Mouse (Mus musculus) CH12.LX (cell line): ENCODE measurements around the gene Pfn1. TPM values are rescaled to one million over a fixed set of nuclear protein-coding genes. Genes with fewer than 3 reads are reported as not detected.
A peak's percentile ranks its signal among the peaks of the same experiment; 100 is the strongest.

Experiments
- DNase-seq: peaks from one replicate; pipeline ENCODE4 v3.0.0-alpha.2; 2013; ENCODE audit errors: extremely low read depth
- H3K27ac ChIP-seq: 2 replicates; pipeline ENCODE4 v1.5.1; 2012; ENCODE audit warnings: low read depth, mild to moderate bottlenecking, control low read depth, moderate library complexity; ENCODE audit not compliant: insufficient read depth
- H3K27me3 ChIP-seq: replicated peaks from 2 replicates; pipeline ENCODE3; 2012; ENCODE audit warnings: inconsistent platforms
- H3K36me3 ChIP-seq, 2 experiments: replicated peaks in 1 of 2; 2 replicates each; pipeline versions ENCODE3 to v1.6.1; 2012; ENCODE audit warnings: inconsistent platforms in 1 of 2, low read length in 1 of 2, mild to moderate bottlenecking in 1 of 2, mixed read lengths in 1 of 2, moderate library complexity in 1 of 2; ENCODE audit not compliant: control insufficient read depth in 1 of 2, insufficient read depth in 1 of 2
- H3K4me1 ChIP-seq, 2 experiments: 2 replicates each; pipeline ENCODE4 v1.6.1; 2012; ENCODE audit warnings: inconsistent platforms in 1 of 2, moderate library complexity in 1 of 2; ENCODE audit not compliant: insufficient read depth in 2 of 2, control insufficient read depth in 1 of 2
- H3K4me2 ChIP-seq: 2 replicates; pipeline ENCODE4 v1.6.1; 2012; ENCODE audit warnings: low read depth, mild to moderate bottlenecking, control low read depth; ENCODE audit not compliant: poor library complexity, insufficient read depth, severe bottlenecking
- H3K4me3 ChIP-seq, 3 experiments: fragments of 150-350 bp in 1 of 3; sonication (generic) in 1 of 3; replicated peaks in 1 of 3; 2 replicates each; pipeline versions ENCODE3 to v1.5.1; 2011 to 2012; ENCODE audit warnings: low read depth in 2 of 3, low read length in 2 of 3, mild to moderate bottlenecking in 2 of 3, moderate library complexity in 2 of 3, control low read depth in 1 of 3, improper control_type of control experiment in 1 of 3, inconsistent platforms in 1 of 3, mixed read lengths in 1 of 3; ENCODE audit not compliant: poor library complexity in 1 of 3
- H3K79me2 ChIP-seq: replicated peaks from 2 replicates; pipeline ENCODE4 v1.6.1; 2012; ENCODE audit warnings: mild to moderate bottlenecking, moderate library complexity; ENCODE audit not compliant: control insufficient read depth, poor library complexity, insufficient read depth, severe bottlenecking; ENCODE audit errors: extremely low read depth
- H3K9ac ChIP-seq: 2 replicates; pipeline ENCODE4 v1.6.1; 2012; ENCODE audit warnings: low read depth, mild to moderate bottlenecking, control low read depth, moderate library complexity; ENCODE audit not compliant: insufficient read depth
- H3K9me3 ChIP-seq: replicated peaks from 2 replicates; pipeline ENCODE3; 2012; ENCODE audit warnings: low read length, inconsistent platforms, mixed read lengths
- BHLHE40 ChIP-seq: IDR thresholded peaks from 2 replicates; pipeline ENCODE4 v1.6.1; 2011; ENCODE audit warnings: mild to moderate bottlenecking, low read depth, low read length, improper control_type of control experiment
- CHD1 ChIP-seq: IDR thresholded peaks from 2 replicates; pipeline ENCODE4 v1.6.1; 2012; ENCODE audit warnings: low read depth, low read length, improper control_type of control experiment, inconsistent platforms
- CHD2 ChIP-seq: IDR thresholded peaks from 2 replicates; pipeline ENCODE4 v1.6.1; 2011; ENCODE audit warnings: low read length, improper control_type of control experiment
- CTCF ChIP-seq, 2 experiments: IDR thresholded peaks in 1 of 2; conservative IDR thresholded peaks in 1 of 2; 2 replicates each; pipeline ENCODE4 v1.5.1; 2011 to 2012; ENCODE audit warnings: low read depth in 2 of 2, low read length in 2 of 2, improper control_type of control experiment in 1 of 2, inconsistent platforms in 1 of 2, mild to moderate bottlenecking in 1 of 2, moderate library complexity in 1 of 2
- E2F4 ChIP-seq: IDR thresholded peaks from 2 replicates; pipeline ENCODE4 v1.6.1; 2011; ENCODE audit warnings: low read depth, low read length, improper control_type of control experiment; ENCODE audit not compliant: insufficient replicate concordance
- ELF1 ChIP-seq: IDR thresholded peaks from 2 replicates; pipeline ENCODE4 v1.6.1; 2014; ENCODE audit warnings: low read depth, mild to moderate bottlenecking, inconsistent platforms, low read length, improper control_type of control experiment
- EP300 ChIP-seq: IDR thresholded peaks from 2 replicates; pipeline ENCODE4 v1.6.1; 2011; ENCODE audit warnings: low read length, improper control_type of control experiment
- ETS1 ChIP-seq: conservative IDR thresholded peaks from 2 replicates; pipeline ENCODE4 v1.6.1; 2012; ENCODE audit warnings: low read depth, mild to moderate bottlenecking, inconsistent platforms, low read length, improper control_type of control experiment, moderate library complexity
- GABPA ChIP-seq: IDR thresholded peaks from 2 replicates; pipeline ENCODE4 v1.6.1; 2012; ENCODE audit warnings: low read depth, low read length, improper control_type of control experiment, inconsistent platforms; ENCODE audit not compliant: insufficient replicate concordance
- HCFC1 ChIP-seq: IDR thresholded peaks from 2 replicates; pipeline ENCODE4 v1.6.1; 2012; ENCODE audit warnings: low read depth, mild to moderate bottlenecking, inconsistent platforms, low read length, improper control_type of control experiment
- IRF4 ChIP-seq: IDR thresholded peaks from 2 replicates; pipeline ENCODE4 v1.6.1; 2014; ENCODE audit warnings: low read depth, mild to moderate bottlenecking, inconsistent platforms, low read length, improper control_type of control experiment
- JUN ChIP-seq: IDR thresholded peaks from 2 replicates; pipeline ENCODE4 v1.6.1; 2011; ENCODE audit warnings: low read depth, mild to moderate bottlenecking, low read length, improper control_type of control experiment, moderate library complexity; ENCODE audit not compliant: insufficient read depth
- JUND ChIP-seq: conservative IDR thresholded peaks from 2 replicates; pipeline ENCODE4 v1.6.1; 2011; ENCODE audit warnings: low read depth, low read length, improper control_type of control experiment
- KAT2A ChIP-seq: IDR thresholded peaks from 2 replicates; pipeline ENCODE4 v1.6.1; 2012; ENCODE audit warnings: low read length, improper control_type of control experiment, inconsistent platforms; ENCODE audit not compliant: insufficient replicate concordance
- MAFK ChIP-seq: IDR thresholded peaks from 2 replicates; pipeline ENCODE4 v1.6.1; 2011; ENCODE audit warnings: low read length, improper control_type of control experiment; ENCODE audit not compliant: insufficient replicate concordance
- MAX ChIP-seq: IDR thresholded peaks from 2 replicates; pipeline ENCODE4 v1.6.1; 2011; ENCODE audit warnings: low read length, improper control_type of control experiment
- MAZ ChIP-seq: IDR thresholded peaks from 2 replicates; pipeline ENCODE4 v1.6.1; 2012; ENCODE audit warnings: low read depth, mild to moderate bottlenecking, inconsistent platforms, low read length, improper control_type of control experiment, moderate library complexity
- MEF2A ChIP-seq: IDR thresholded peaks from 2 replicates; pipeline ENCODE4 v1.6.1; 2014; ENCODE audit warnings: low read depth, mild to moderate bottlenecking, inconsistent platforms, low read length, improper control_type of control experiment, borderline replicate concordance
- MXI1 ChIP-seq: IDR thresholded peaks from 2 replicates; pipeline ENCODE4 v1.6.1; 2011; ENCODE audit warnings: mild to moderate bottlenecking, low read depth, low read length, improper control_type of control experiment
- MYC ChIP-seq: IDR thresholded peaks from 2 replicates; pipeline ENCODE4 v1.6.1; 2011; ENCODE audit warnings: low read depth, mild to moderate bottlenecking, improper control_type of control experiment, low read length
- NELFE ChIP-seq: IDR thresholded peaks from 2 replicates; pipeline ENCODE4 v1.6.1; 2011; ENCODE audit warnings: low read depth, low read length, improper control_type of control experiment
- NRF1 ChIP-seq: IDR thresholded peaks from 2 replicates; pipeline ENCODE4 v1.6.1; 2014; ENCODE audit warnings: low read depth, mild to moderate bottlenecking, inconsistent platforms, low read length, improper control_type of control experiment, moderate library complexity
- PAX5 ChIP-seq: IDR thresholded peaks from 2 replicates; pipeline ENCODE4 v1.6.1; 2012; ENCODE audit warnings: low read length, inconsistent platforms, mixed read lengths
- POLR2A ChIP-seq: IDR thresholded peaks from 2 replicates; pipeline ENCODE4 v1.6.1; 2011; ENCODE audit warnings: low read depth, mild to moderate bottlenecking, improper control_type of control experiment, low read length
- POLR2AphosphoS2 ChIP-seq: IDR thresholded peaks from 2 replicates; pipeline ENCODE4 v1.6.1; 2011; ENCODE audit warnings: low read depth, low read length, improper control_type of control experiment
- RAD21 ChIP-seq: IDR thresholded peaks from 2 replicates; pipeline ENCODE4 v1.6.1; 2011; ENCODE audit warnings: low read depth, mild to moderate bottlenecking, low read length, improper control_type of control experiment, moderate library complexity
- RCOR1 ChIP-seq: conservative IDR thresholded peaks from 2 replicates; pipeline ENCODE4 v1.6.1; 2012; ENCODE audit warnings: low read depth, mild to moderate bottlenecking, inconsistent platforms, low read length, improper control_type of control experiment
- SIN3A ChIP-seq: IDR thresholded peaks from 2 replicates; pipeline ENCODE4 v1.6.1; 2012; ENCODE audit warnings: low read length, improper control_type of control experiment, inconsistent platforms
- SMC3 ChIP-seq: IDR thresholded peaks from 2 replicates; pipeline ENCODE4 v1.6.1; 2011; ENCODE audit warnings: low read depth, low read length, improper control_type of control experiment
- TBP ChIP-seq: conservative IDR thresholded peaks from 2 replicates; pipeline ENCODE4 v1.6.1; 2011; ENCODE audit warnings: low read depth, low read length, improper control_type of control experiment
- TCF12 ChIP-seq: IDR thresholded peaks from 2 replicates; pipeline ENCODE4 v1.6.1; 2014; ENCODE audit warnings: low read depth, mild to moderate bottlenecking, inconsistent platforms, low read length, improper control_type of control experiment
- UBTF ChIP-seq: IDR thresholded peaks from 2 replicates; pipeline ENCODE4 v1.6.1; 2012; ENCODE audit warnings: low read depth, mild to moderate bottlenecking, inconsistent platforms, low read length, improper control_type of control experiment, moderate library complexity
- USF1 ChIP-seq: IDR thresholded peaks from 2 replicates; pipeline ENCODE4 v1.6.1; 2014; ENCODE audit warnings: low read depth, mild to moderate bottlenecking, inconsistent platforms, low read length, improper control_type of control experiment
- USF2 ChIP-seq: conservative IDR thresholded peaks from 2 replicates; pipeline ENCODE4 v1.6.1; 2011; ENCODE audit warnings: low read depth, low read length, improper control_type of control experiment
- ZKSCAN1 ChIP-seq: IDR thresholded peaks from 2 replicates; pipeline ENCODE4 v1.6.1; 2012; ENCODE audit warnings: low read depth, inconsistent platforms, low read length, improper control_type of control experiment, borderline replicate concordance
- ZMIZ1 ChIP-seq: IDR thresholded peaks from 2 replicates; pipeline ENCODE4 v1.6.1; 2012; ENCODE audit warnings: low read depth, mild to moderate bottlenecking, inconsistent platforms, low read length, improper control_type of control experiment
- ZNF384 ChIP-seq: IDR thresholded peaks from 2 replicates; pipeline ENCODE4 v1.6.1; 2012; ENCODE audit warnings: low read depth, low read length, improper control_type of control experiment, inconsistent platforms
- dilution Hi-C: fragments of 300-500 bp; cut with MboI; formaldehyde crosslinking; loops from 2 replicates; pipeline ENCODE4 v1.14.3; 2020; ENCODE audit warnings: low sequenced_read_pairs; ENCODE audit not compliant: extremely low pct_unique_long_range_greater_than_20kb, extremely low pct_ligation_motif_present
- in situ Hi-C: fragments of 300-500 bp; cut with MboI; formaldehyde crosslinking; loops from 3 replicates; pipeline ENCODE4 v1.14.3; 2019; ENCODE audit warnings: low sequenced_read_pairs, low pct_ligation_motif_present, low pct_unique_long_range_greater_than_20kb, mixed read lengths
- polyA plus RNA-seq: library from polyadenylated mRNA; unstranded; fragments of >175 nt; gene quantifications from 2 replicates; pipeline ENCODE4 v1.2.1, GENCODE M21; 2012; ENCODE audit warnings: low read depth; ENCODE audit not compliant: insufficient read length
- total RNA-seq, 2 experiments: library from RNA; depleted of rRNA; stranded (reverse); fragments of 300-350 nt in 1 of 2; fragments of >200 nt in 1 of 2; gene quantifications; 2 replicates each; pipeline ENCODE4 v1.2.3; 2012 to 2014

Pfn1 gene
- total and polyA plus RNA-seq, 3 experiments, result 844 to 2,624 (median 1,045) TPM

- Histone ChIP-seq H3K27ac (peak overlapping the region; percentile 76), H3K9me3 (no peaks in the 10 kb centered on the region), H3K79me2 (peaks cover 22% of the 10 kb centered on the region), H3K4me2 (peak overlapping the region; percentile 41), H3K4me1 (peaks cover 10 to 37% of the 10 kb centered on the region in 2 experiments), H3K36me3 (peaks cover 37 to 66% of the 10 kb centered on the region in 2 experiments), H3K4me3 (peak overlapping the region; percentile 69 to 92 (median 73)), H3K9ac (peak overlapping the region; percentile 77), H3K27me3 (no peaks in the 10 kb centered on the region)
- in situ Hi-C loops, result loop anchor here (5.0 kb wide), 1 partner anchor 38 kb away; no protein-coding TSS in a partner anchor
- dilution Hi-C loops, result no loop called here
- peak; percentile 97 for DNase-seq
- TF ChIP-seq PAX5 (no peak), ELF1 (no peak; the same call in 1 of the 2 replicates), JUND (no peak; the same call in 1 of the 2 replicates), MXI1 (peak; percentile 6; the same call in 1 of the 2 replicates), RCOR1 (peak; percentile 77; the same call in 1 of the 2 replicates), TBP (0 out of 2 replicates have a peak, but pooled peaks have one; percentile 23), NELFE (peak; percentile 46; the same call in 1 of the 2 replicates), HCFC1 (no peak; the same call in 1 of the 2 replicates), MAZ (peak; percentile 92), RAD21 (peak; percentile 56), UBTF (no peak; the same call in none of the 2 replicates), IRF4 (peak; percentile 82), KAT2A (no peak), MYC (peak; percentile 20; the same call in 1 of the 2 replicates), BHLHE40 (peak; percentile 56), MAFK (no peak), JUN (no peak), CHD1 (no peak), MEF2A (peak; percentile 79), ZMIZ1 (no peak; the same call in 1 of the 2 replicates), USF2 (peak; percentile 22; the same call in 1 of the 2 replicates), ETS1 (peak; percentile 34; the same call in 1 of the 2 replicates), SMC3 (peak; percentile 78), MAX (peak; percentile 13; the same call in 1 of the 2 replicates), ZKSCAN1 (no peak), USF1 (peak; percentile 73), EP300 (peak; percentile 69), TCF12 (0 out of 2 replicates have a peak, but pooled peaks have one; percentile 23), ZNF384 (no peak), GABPA (no peak), CHD2 (peak; percentile 19; the same call in 1 of the 2 replicates), NRF1 (no peak), POLR2A (0 out of 2 replicates have a peak, but pooled peaks have one; percentile 0), SIN3A (no peak), E2F4 (0 out of 2 replicates have a peak, but pooled peaks have one; percentile 11), CTCF (conservative IDR thresholded peaks at IDR 0.05 in 1 of 2, IDR thresholded peaks at IDR 0.05 in 1 of 2; ENCODE audit: low read depth in 2 of 2, low read length in 2 of 2) (peak; percentile 20 to 87; a peak in 3 of 4 replicates), POLR2AphosphoS2 (no peak)
These were observed 15.3 kb upstream of the Pfn1 start for GRCm38 (mm10) chr11:70669582-70670345.
